Mouse (Mus musculus): Measurements from ENCODE around the gene Jun. TPM values are rescaled to one million over a fixed set of nuclear protein-coding genes. Genes with fewer than 3 reads are reported as not detected.

Gene Jun
- total and polyA plus RNA-seq, 3 experiments, result not detected

DNA sequence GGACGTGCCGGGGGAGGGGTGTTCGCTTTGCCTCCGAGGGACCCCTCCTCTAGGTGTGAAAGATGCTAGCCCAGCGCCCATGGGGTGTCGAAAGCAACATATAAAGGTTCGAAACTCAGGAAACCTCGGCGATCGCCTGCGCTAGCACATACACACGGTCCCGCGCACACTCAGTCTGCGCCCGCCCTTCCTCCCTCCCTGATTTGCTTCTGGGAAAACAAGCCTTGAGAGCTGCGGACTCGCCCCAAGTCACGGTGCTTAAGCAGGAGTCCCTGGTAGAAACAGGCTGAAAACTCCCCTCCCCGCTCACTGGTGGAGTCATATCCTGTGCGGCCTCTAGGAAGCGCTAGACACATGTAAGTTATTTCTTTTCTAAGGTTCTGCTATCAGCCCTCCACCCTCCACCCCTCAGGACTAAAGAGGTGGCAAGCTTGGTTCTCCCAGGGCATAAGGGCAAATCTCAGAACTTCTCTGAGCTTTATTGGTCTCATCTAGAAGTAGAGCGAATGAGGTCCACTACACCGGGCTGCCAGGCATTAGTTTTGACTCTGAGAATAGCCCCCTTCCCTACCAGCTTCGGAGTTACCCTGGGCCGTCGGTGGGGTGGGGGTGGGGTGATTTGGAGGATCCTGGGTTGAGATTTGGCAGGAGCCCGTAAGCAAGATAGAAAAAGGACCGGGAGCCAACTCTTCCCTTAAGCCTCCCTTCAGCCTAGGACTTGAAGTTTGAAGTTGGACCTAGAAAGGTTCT is 1.2 kb upstream of the Jun start:
- H3K4me1 ChIP-seq (ENCODE audit: control insufficient read depth in 1 of 2, insufficient read depth in 2 of 2, low read length in 2 of 2), result no peaks in the 10 kb centered on the region
- TF ChIP-seq CHD1 (IDR thresholded peaks at IDR 0.05; ENCODE audit: low read depth, low read length) (no peak), GABPA (IDR thresholded peaks at IDR 0.05; ENCODE audit: low read depth, low read length) (no peak), JUND (IDR thresholded peaks at IDR 0.05; ENCODE audit: low read depth, low read length) (no peak), MAZ (IDR thresholded peaks at IDR 0.05; ENCODE audit: low read depth, low read length) (no peak), RCOR1 (IDR thresholded peaks at IDR 0.05; ENCODE audit: low read depth, low read length) (no peak)
- no peaks in the 10 kb centered on the region for H3K27me3 ChIP-seq (ENCODE audit: control insufficient read depth in 1 of 2, insufficient read depth in 2 of 2, low read length in 2 of 2)
- H3K79me2 ChIP-seq (ENCODE audit: control insufficient read depth, insufficient read depth, low read length, poor library complexity), result no peaks in the 10 kb centered on the region
- no peak overlapping the region for H3K27ac ChIP-seq (ENCODE audit: control insufficient read depth, low read depth, low read length)
- no peak for DNase-seq (ENCODE audit: low read depth, low spot score)
- no peaks in the 10 kb centered on the region for H3K9me3 ChIP-seq (replicated peaks; ENCODE audit: insufficient read depth, low read length)
- no peak overlapping the region for H3K9ac ChIP-seq (ENCODE audit: control insufficient read depth, low read depth, low read length, poor library complexity, severe bottlenecking)
- no peaks in the 10 kb centered on the region for H3K36me3 ChIP-seq (ENCODE audit: control insufficient read depth in 1 of 2, insufficient read depth in 2 of 2, low read length in 2 of 2)
- no peak overlapping the region for H3K4me3 ChIP-seq (ENCODE audit: control insufficient read depth in 1 of 2, insufficient read depth in 1 of 2, low read depth in 2 of 2, low read length in 2 of 2)

- no peaks in the 10 kb centered on the region for H3K27me3 ChIP-seq (ENCODE audit: control insufficient read depth in 1 of 2, insufficient read depth in 2 of 2, low read length in 2 of 2)
Observed at GRCm38 (mm10) chr4:95051311-95051871, 631 bp downstream of the Jun start.

GRCm38 (mm10) chr4:95050518-95051278 is 1.3 kb downstream of the Jun start:
- Histone ChIP-seq H3K9me3 (replicated peaks; ENCODE audit: insufficient read depth, low read length) (no peaks in the 10 kb centered on the region), H3K27ac (ENCODE audit: control insufficient read depth, low read depth, low read length) (no peak overlapping the region), H3K79me2 (ENCODE audit: control insufficient read depth, insufficient read depth, low read length, poor library complexity) (no peaks in the 10 kb centered on the region), H3K9ac (ENCODE audit: control insufficient read depth, low read depth, low read length, poor library complexity, severe bottlenecking) (no peak overlapping the region), H3K4me3 (ENCODE audit: control insufficient read depth in 1 of 2, insufficient read depth in 1 of 2, low read depth in 2 of 2, low read length in 2 of 2) (no peak overlapping the region), H3K36me3 (ENCODE audit: control insufficient read depth in 1 of 2, insufficient read depth in 2 of 2, low read length in 2 of 2) (no peaks in the 10 kb centered on the region), H3K4me1 (ENCODE audit: control insufficient read depth in 1 of 2, insufficient read depth in 2 of 2, low read length in 2 of 2) (no peaks in the 10 kb centered on the region), H3K27me3 (ENCODE audit: control insufficient read depth in 1 of 2, insufficient read depth in 2 of 2, low read length in 2 of 2) (no peaks in the 10 kb centered on the region)
- TF ChIP-seq NRF1 (IDR thresholded peaks at IDR 0.05; ENCODE audit: insufficient read depth, low read depth, low read length, poor library complexity, severe bottlenecking) (no peak), ETS1 (IDR thresholded peaks at IDR 0.05; ENCODE audit: low read depth, low read length) (no peak), BHLHE40 (IDR thresholded peaks at IDR 0.05; ENCODE audit: borderline replicate concordance, low read depth, low read length) (no peak), NELFE (IDR thresholded peaks at IDR 0.05; ENCODE audit: low read depth, low read length) (no peak), MAX (IDR thresholded peaks at IDR 0.05; ENCODE audit: low read length) (no peak), POLR2AphosphoS2 (IDR thresholded peaks at IDR 0.05; ENCODE audit: low read length) (no peak), USF2 (IDR thresholded peaks at IDR 0.05; ENCODE audit: borderline replicate concordance in 1 of 2, insufficient read depth in 1 of 2, low read depth in 1 of 2, low read length in 2 of 2) (no peak), GATA1 (IDR thresholded peaks at IDR 0.05; ENCODE audit: low read depth, low read length) (no peak), MEF2A (IDR thresholded peaks at IDR 0.05; ENCODE audit: extremely low read depth, insufficient replicate concordance, low read depth, low read length, poor library complexity, severe bottlenecking) (no peak), UBTF (IDR thresholded peaks at IDR 0.05; ENCODE audit: borderline replicate concordance, insufficient read depth, low read depth, low read length) (no peak), EP300 (IDR thresholded peaks at IDR 0.05; ENCODE audit: low read depth in 1 of 2, low read length in 2 of 2) (no peak), SMC3 (IDR thresholded peaks at IDR 0.05; ENCODE audit: low read depth, low read length) (no peak), MYB (IDR thresholded peaks at IDR 0.05; ENCODE audit: low read depth, low read length) (no peak), ZKSCAN1 (IDR thresholded peaks at IDR 0.05; ENCODE audit: low read depth, low read length) (no peak), MAFK (IDR thresholded peaks at IDR 0.05; ENCODE audit: borderline replicate concordance, low read depth, low read length) (no peak)
- DNase-seq (ENCODE audit: low read depth, low spot score), result no peak

More at GRCm38 (mm10) chr4:95051311-95051871, 631 bp downstream of the Jun start:
- Histone ChIP-seq H3K36me3 (ENCODE audit: control insufficient read depth in 1 of 2, insufficient read depth in 2 of 2, low read length in 2 of 2) (no peaks in the 10 kb centered on the region), H3K9ac (ENCODE audit: control insufficient read depth, low read depth, low read length, poor library complexity, severe bottlenecking) (no peak overlapping the region), H3K4me1 (ENCODE audit: control insufficient read depth in 1 of 2, insufficient read depth in 2 of 2, low read length in 2 of 2) (no peaks in the 10 kb centered on the region), H3K27ac (ENCODE audit: control insufficient read depth, low read depth, low read length) (no peak overlapping the region), H3K9me3 (replicated peaks; ENCODE audit: insufficient read depth, low read length) (no peaks in the 10 kb centered on the region), H3K79me2 (ENCODE audit: control insufficient read depth, insufficient read depth, low read length, poor library complexity) (no peaks in the 10 kb centered on the region), H3K4me3 (ENCODE audit: control insufficient read depth in 1 of 2, insufficient read depth in 1 of 2, low read depth in 2 of 2, low read length in 2 of 2) (no peak overlapping the region)
- no peak for DNase-seq (ENCODE audit: low read depth, low spot score)
- TF ChIP-seq MYC (IDR thresholded peaks at IDR 0.05; ENCODE audit: low read depth, low read length) (no peak), BHLHE40 (IDR thresholded peaks at IDR 0.05; ENCODE audit: borderline replicate concordance, low read depth, low read length) (no peak), CHD1 (IDR thresholded peaks at IDR 0.05; ENCODE audit: low read depth, low read length) (no peak), TAL1 (IDR thresholded peaks at IDR 0.05; ENCODE audit: low read length) (no peak)

Measured in MEL (cell line).